ENCODE assay signal across 18 mouse cellular contexts in the genomic region with DNA sequence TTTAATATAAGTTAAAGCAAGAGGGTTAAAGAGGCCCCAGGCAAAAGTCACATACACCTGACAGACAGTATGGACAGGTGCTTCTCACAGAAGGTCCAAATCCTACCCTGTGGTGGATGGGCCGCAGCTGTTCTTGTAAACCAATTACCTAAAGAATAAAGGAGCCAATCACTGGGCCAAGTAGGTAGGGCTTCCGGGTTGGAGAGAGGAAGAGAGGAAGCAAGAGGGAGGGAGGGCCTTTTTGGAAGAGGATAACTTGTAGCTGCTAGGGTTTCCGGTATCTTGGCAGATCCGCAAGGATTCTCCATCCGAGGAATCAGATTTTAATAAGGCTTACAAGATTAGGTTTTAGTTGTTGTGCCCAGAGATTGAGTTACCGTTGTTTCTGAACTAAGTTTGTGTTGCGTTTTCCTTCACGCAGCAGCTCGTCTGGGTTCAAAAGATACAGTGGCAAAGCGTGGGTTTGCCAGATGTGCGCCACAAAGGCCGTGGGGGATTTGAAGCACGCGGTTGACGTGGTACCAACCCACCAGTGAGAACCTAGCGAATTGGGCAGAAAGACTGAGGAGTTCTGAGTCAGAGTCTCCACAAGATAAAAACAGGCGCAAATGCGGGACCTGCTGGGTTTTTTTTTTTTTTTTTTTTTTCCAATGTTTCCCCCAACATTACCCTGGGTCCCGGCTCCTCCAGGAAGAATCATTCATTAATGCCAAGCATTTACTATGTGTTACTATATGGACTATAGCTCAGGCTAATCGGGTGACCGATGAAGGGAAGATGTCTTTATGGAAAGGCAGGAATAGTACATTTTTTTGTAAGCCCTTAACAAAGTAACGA.
"Had no signal": no experiment of that assay in that cellular context is flagged by ENCODE, and none has a peak within 500 bp of the region (broad histone marks: within the 10 kb centered on the region; RNA-seq: fewer than 3 reads in every experiment).

No protein-coding gene starts in this region.

- H3K4me1 ChIP-seq: neural tube, embryonic 12.5 days; neural tube, embryonic 15.5 days; stomach, embryonic 15.5 days had no signal

- H3K9me3 ChIP-seq: liver, embryonic 13.5 days; neural tube, embryonic 12.5 days; neural tube, embryonic 15.5 days; stomach, embryonic 15.5 days had no signal

- DNase-seq: kidney, adult 8-10 months; kidney, postnatal 14 days; layer of hippocampus, postnatal 36 days; liver, embryonic 13.5 days; lung, adult 2 months; lung, postnatal 14 days; lung, postnatal 4 days; midbrain, embryonic 14.5 days; retina, postnatal 1 day; right cerebral cortex, postnatal 25 days; spleen, adult 18-20 months; thymus, postnatal 25 days had no signal

- H3K4me2 ChIP-seq: liver, embryonic 13.5 days; midbrain, embryonic 11.5 days; neural tube, embryonic 12.5 days; neural tube, embryonic 15.5 days; stomach, embryonic 15.5 days had no signal

- H3K9ac ChIP-seq: liver, embryonic 13.5 days; neural tube, embryonic 12.5 days; neural tube, embryonic 15.5 days; stomach, embryonic 15.5 days had no signal

- H3K4me3 ChIP-seq: layer of hippocampus, adult 2 months; left cerebral cortex, adult 2 months; liver, embryonic 13.5 days; neural tube, embryonic 12.5 days; neural tube, embryonic 15.5 days; stomach, embryonic 15.5 days had no signal

- H3K27ac ChIP-seq: layer of hippocampus, adult 2 months; left cerebral cortex, adult 2 months; liver, embryonic 13.5 days; neural tube, embryonic 12.5 days; neural tube, embryonic 15.5 days; stomach, embryonic 15.5 days had no signal

- H3K27me3 ChIP-seq: liver, embryonic 13.5 days; neural tube, embryonic 12.5 days; neural tube, embryonic 15.5 days; stomach, embryonic 15.5 days had no signal
